Comparison of ENCODE assay signal across 20 mouse cellular contexts in genomic region chr17:8224072-8224471, GRCm38 (mm10). TPM values are rescaled to one million over a fixed set of nuclear protein-coding genes. Genes with fewer than 3 reads are reported as not detected.
"Had no signal": no experiment of that assay in that cellular context is flagged by ENCODE, and none has a peak within 500 bp of the region (broad histone marks: within the 10 kb centered on the region; RNA-seq: fewer than 3 reads in every experiment).

No protein-coding gene starts in this region.

- H3K36me3 ChIP-seq: liver, embryonic 13.5 days; liver, embryonic 15.5 days; lung, embryonic 15.5 days; midbrain, embryonic 12.5 days; midbrain, embryonic 15.5 days; neural tube, embryonic 12.5 days had no signal

- H3K27me3 ChIP-seq: liver, embryonic 13.5 days; liver, embryonic 15.5 days; lung, embryonic 15.5 days; midbrain, embryonic 12.5 days; midbrain, embryonic 15.5 days; neural tube, embryonic 12.5 days had no signal

- H3K4me3 ChIP-seq: liver, embryonic 13.5 days; liver, embryonic 15.5 days; lung, embryonic 15.5 days; megakaryocyte, embryonic 14.5 days; midbrain, embryonic 12.5 days; midbrain, embryonic 15.5 days; neural tube, embryonic 12.5 days had no signal

- H3K27ac ChIP-seq: liver, embryonic 13.5 days; liver, embryonic 15.5 days; lung, embryonic 15.5 days; midbrain, embryonic 12.5 days; midbrain, embryonic 15.5 days; neural tube, embryonic 12.5 days had no signal

- H3K4me1 ChIP-seq: liver, embryonic 13.5 days; liver, embryonic 15.5 days; lung, embryonic 15.5 days; megakaryocyte, embryonic 14.5 days; midbrain, embryonic 12.5 days; midbrain, embryonic 15.5 days; neural tube, embryonic 12.5 days had no signal

- DNase-seq: liver; liver, embryonic 13.5 days; liver, postnatal 0 days; lung, adult 2 months; lung, postnatal 14 days; lung, postnatal 36 days; right cerebral cortex, postnatal 14 days; thymus, adult 2 months; thymus, postnatal 25 days; thymus, postnatal 4 days had no signal

RNA-seq across cellular contexts. Expression of gene Ccr6, which starts 11.8 kb away (rescaled TPM):
- polyA plus RNA-seq: liver, embryonic 11.5 days; liver, embryonic 15.5 days; lung, embryonic 15.5 days; macrophage; midbrain, embryonic 12.5 days; midbrain, embryonic 15.5 days; midbrain, postnatal 0 days; neural tube, embryonic 12.5 days; neural tube, embryonic 14.5 days had no signal
